Mouse (Mus musculus) midbrain, embryonic 13.5 days (tissue): ENCODE measurements around the gene Stard13. TPM values are rescaled to one million over a fixed set of nuclear protein-coding genes. Genes with fewer than 3 reads are reported as not detected.

ENCODE experiments used
- ATAC-seq: fragments of 200-750 bp; cut with Nextera tagmentation; 2 replicates; pipeline ENCODE4 v1.8.0; 2017; ENCODE audit warnings: mild to moderate bottlenecking, moderate TSS enrichment, moderate library complexity
- H3K27ac ChIP-seq: fragments of 300-500 bp; sonication (generic); 2 replicates; pipeline ENCODE4 v1.5.1; 2015; ENCODE audit warnings: inconsistent platforms, mild to moderate bottlenecking, moderate library complexity
- H3K27me3 ChIP-seq: fragments of 300-500 bp; sonication (generic); 2 replicates; pipeline ENCODE4 v1.6.1; 2015; ENCODE audit warnings: mild to moderate bottlenecking, inconsistent platforms
- H3K36me3 ChIP-seq: fragments of 300-500 bp; sonication (generic); 2 replicates; pipeline ENCODE4 v1.6.1; 2015; ENCODE audit warnings: mild to moderate bottlenecking, inconsistent platforms
- H3K4me1 ChIP-seq: fragments of 300-500 bp; sonication (generic); replicated peaks from 2 replicates; pipeline ENCODE4 v1.6.1; 2015; ENCODE audit warnings: inconsistent platforms
- H3K4me2 ChIP-seq: fragments of 300-500 bp; sonication (generic); replicated peaks from 2 replicates; pipeline ENCODE4 v1.6.1; 2015; ENCODE audit warnings: moderate library complexity, mild to moderate bottlenecking, inconsistent platforms
- H3K4me3 ChIP-seq: fragments of 300-500 bp; sonication (generic); replicated peaks from 2 replicates; pipeline ENCODE4 v1.5.1; 2015; ENCODE audit warnings: mild to moderate bottlenecking, inconsistent platforms
- H3K9ac ChIP-seq: fragments of 300-500 bp; sonication (generic); replicated peaks from 2 replicates; pipeline ENCODE4 v1.6.1; 2015; ENCODE audit warnings: mild to moderate bottlenecking, inconsistent platforms
- H3K9me3 ChIP-seq: fragments of 300-500 bp; sonication (generic); 2 replicates; pipeline ENCODE4 v1.6.1; 2016; ENCODE audit warnings: mild to moderate bottlenecking, inconsistent platforms
- WGBS: fragments of 180-500 bp; shearing (Covaris S2); methylation state at CpG from one replicate; pipeline ENCODE4 v1.1.7; 2015; 5-methylcytosine and 5-hydroxymethylcytosine counted together
- polyA plus RNA-seq: library from polyadenylated mRNA; unstranded; fragments of >200 nt; fragmentation: Nextera tagmentation; extraction: Ambion mirVana; gene quantifications from 2 replicates; pipeline ENCODE4 v1.2.1, GENCODE M21; 2015

Gene Stard13
- polyA plus RNA-seq, 1 experiment from 2014 or later = 3.9 TPM

DNA sequence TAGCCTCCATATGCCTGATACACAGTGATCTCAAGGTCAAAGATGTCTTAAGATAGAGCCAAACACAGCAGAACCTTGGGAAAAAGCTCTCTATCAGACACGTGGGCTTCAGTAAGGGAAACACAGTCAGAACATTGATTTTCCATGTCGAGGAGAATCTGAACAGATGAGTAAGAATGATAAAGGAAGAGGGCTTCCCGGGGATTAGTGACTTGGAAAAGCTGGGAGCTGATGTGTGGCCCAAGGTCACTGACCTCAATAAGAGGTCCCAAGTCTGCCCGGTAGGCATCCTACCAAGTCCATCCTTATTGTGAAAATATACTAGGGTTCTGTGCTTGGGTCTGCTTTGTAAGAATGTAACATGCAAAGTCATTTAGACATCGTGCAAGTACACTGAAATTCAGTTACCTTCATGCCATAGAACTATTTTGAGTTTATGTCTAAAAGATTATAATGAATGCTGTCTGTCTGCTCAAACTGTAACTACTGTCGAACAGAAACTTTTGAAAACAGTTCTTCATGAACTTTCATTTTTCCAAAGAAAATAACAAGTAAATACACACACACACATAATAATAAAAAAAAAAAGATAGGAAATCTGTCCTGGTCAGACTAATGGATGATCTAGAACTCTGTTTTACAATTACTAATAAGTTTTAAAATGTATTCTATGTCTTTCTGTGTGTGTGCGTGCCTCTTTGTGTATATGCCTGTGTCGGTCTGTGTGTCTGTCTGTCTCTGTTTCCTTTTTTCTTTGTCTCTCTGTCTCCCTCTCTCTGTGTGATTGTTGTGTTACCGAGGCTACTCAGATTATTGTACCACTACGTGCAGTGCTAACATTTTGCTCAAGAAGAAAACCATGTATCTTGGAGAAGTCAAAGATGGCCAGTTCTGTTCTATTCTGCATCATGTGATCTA, 128.3 kb downstream of the Stard13 start:
- no peak overlapping the region for H3K4me3 ChIP-seq
- H3K27ac ChIP-seq = no peak overlapping the region
- H3K4me2 ChIP-seq = no peak overlapping the region
- H3K4me1 ChIP-seq = peaks cover 9% of the 10 kb centered on the region; the same call in 1 of the 2 replicates
- ATAC-seq = no peak
- H3K9me3 ChIP-seq = no peaks in the 10 kb centered on the region
- H3K9ac ChIP-seq = no peak overlapping the region
- 77% methylated on average over 10 of the region's 10 CpGs for WGBS
- no peaks in the 10 kb centered on the region for H3K36me3 ChIP-seq
- no peaks in the 10 kb centered on the region for H3K27me3 ChIP-seq

DNA sequence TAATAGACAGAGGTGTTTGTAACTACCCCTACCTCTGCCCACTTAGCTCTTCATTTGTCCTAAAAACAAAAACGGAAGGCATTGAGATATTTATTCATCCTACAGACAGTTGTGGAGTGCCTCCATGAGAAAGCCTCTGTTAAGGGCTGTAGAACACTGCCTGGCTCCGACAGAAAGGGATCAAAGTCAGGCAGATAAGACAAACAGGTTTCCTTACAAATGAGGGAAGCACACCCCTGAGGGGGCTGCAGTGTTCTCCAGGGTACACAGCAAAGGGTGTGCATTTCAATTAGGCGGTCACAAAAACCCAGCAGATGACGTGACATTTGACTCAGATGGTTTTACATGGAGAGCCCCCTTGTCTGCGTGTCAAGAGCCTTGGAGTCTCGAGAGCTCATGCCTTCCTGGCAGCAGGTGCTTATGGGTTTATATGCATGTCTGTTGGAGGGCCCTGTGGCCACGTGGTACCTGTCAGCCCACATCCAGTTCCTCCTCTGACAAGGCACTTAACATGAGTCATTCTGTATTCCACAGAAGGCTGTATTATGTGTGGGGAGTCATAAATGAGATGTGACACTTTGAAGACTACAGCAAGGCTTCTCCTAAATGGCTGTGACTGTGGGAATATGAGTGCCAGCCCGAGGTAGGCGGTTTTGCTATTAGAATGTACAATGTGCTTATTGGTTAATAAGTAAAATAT, 129.1 kb downstream of the Stard13 start:
- no peaks in the 10 kb centered on the region for H3K36me3 ChIP-seq
- no peaks in the 10 kb centered on the region for H3K9me3 ChIP-seq
- WGBS = 61% methylated on average over 9 of the region's 9 CpGs
- H3K4me1 ChIP-seq = peaks cover 9% of the 10 kb centered on the region; the same call in 1 of the 2 replicates
- no peaks in the 10 kb centered on the region for H3K27me3 ChIP-seq
- H3K4me2 ChIP-seq = no peak overlapping the region
- no peak overlapping the region for H3K4me3 ChIP-seq
- ATAC-seq = peak; percentile 63
- 0 out of 2 replicates have a peak overlapping the region, but pooled peaks have one; percentile 11 for H3K27ac ChIP-seq
- no peak overlapping the region for H3K9ac ChIP-seq

- Histone ChIP-seq H3K4me2 (no peak overlapping the region), H3K9me3 (no peaks in the 10 kb centered on the region), H3K27me3 (no peaks in the 10 kb centered on the region), H3K27ac (no peak overlapping the region), H3K9ac (no peak overlapping the region), H3K36me3 (no peaks in the 10 kb centered on the region), H3K4me1 (peaks cover 9% of the 10 kb centered on the region; the same call in 1 of the 2 replicates), H3K4me3 (no peak overlapping the region)
- no peak for ATAC-seq
- WGBS = 88% methylated on average over 4 of the region's 4 CpGs
Observed at GRCm38 (mm10) chr5:151103284-151103683, 130.4 kb downstream of the Stard13 start.

DNA sequence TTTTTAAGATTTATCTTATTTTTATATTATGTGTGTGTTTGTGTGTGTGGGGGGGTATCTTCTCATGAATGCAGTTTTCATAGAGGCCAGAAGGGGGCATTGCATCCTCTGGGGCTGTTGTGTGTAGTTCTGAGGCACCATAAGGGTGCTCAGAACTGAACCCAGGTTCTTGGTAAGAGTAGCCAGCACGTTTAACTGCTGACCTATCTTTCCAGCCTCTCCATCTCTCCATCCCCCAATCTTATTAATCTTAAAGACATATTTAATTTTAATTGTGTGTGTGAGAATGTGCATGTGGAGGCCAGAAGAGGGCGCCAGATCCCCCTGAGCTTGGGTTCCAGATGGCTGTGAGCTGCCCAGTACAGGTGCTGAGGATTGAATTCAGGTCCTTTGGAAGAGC, 131.4 kb downstream of the Stard13 start:
- no peak overlapping the region for H3K4me3 ChIP-seq
- H3K9me3 ChIP-seq = no peaks in the 10 kb centered on the region
- 43% methylated on average over 2 of the region's 2 CpGs for WGBS
- H3K4me1 ChIP-seq = peaks cover 5% of the 10 kb centered on the region; the same call in 1 of the 2 replicates
- H3K36me3 ChIP-seq = no peaks in the 10 kb centered on the region
- no peak overlapping the region for H3K4me2 ChIP-seq
- no peak overlapping the region for H3K9ac ChIP-seq
- H3K27me3 ChIP-seq = no peaks in the 10 kb centered on the region
- H3K27ac ChIP-seq = no peak overlapping the region
- ATAC-seq = no peak

DNA sequence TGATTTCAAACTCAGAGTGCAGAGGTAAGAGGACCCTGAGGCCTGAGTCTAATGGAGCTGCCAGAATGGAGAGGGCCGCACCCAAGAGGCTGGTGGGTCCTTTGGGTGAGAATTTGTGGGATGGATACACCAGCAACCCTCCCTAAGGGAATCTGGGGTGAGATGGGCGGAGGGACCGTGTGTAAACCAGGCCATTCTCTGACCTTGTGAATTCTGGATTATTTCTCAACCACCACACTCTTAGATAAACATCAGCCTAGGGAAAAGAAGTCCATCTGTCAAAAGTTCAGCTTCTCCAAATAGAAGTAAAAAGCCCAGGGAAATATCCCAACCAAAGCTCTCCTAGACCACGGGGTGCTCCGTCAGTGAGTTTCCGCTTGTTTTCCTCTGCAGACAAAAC, 137.6 kb downstream of the Stard13 start:
- no peak overlapping the region for H3K9ac ChIP-seq
- no peak overlapping the region for H3K4me2 ChIP-seq
- H3K27me3 ChIP-seq = no peaks in the 10 kb centered on the region
- no peak overlapping the region for H3K4me3 ChIP-seq
- no peak overlapping the region for H3K27ac ChIP-seq
- no peaks in the 10 kb centered on the region for H3K4me1 ChIP-seq
- H3K36me3 ChIP-seq = no peaks in the 10 kb centered on the region
- 89% methylated on average over 6 of the region's 6 CpGs for WGBS
- no peaks in the 10 kb centered on the region for H3K9me3 ChIP-seq
- ATAC-seq = no peak

- no peak for ATAC-seq
- 69% methylated on average over 3 of the region's 3 CpGs for WGBS
- no peak overlapping the region for H3K4me3 ChIP-seq
Observed at GRCm38 (mm10) chr5:151092886-151093665, 140.6 kb downstream of the Stard13 start.

GRCm38 (mm10) chr5:151090996-151091395, 142.6 kb downstream of the Stard13 start:
- no peaks in the 10 kb centered on the region for H3K9me3 ChIP-seq
- H3K4me1 ChIP-seq = peaks cover 8% of the 10 kb centered on the region; the same call in 1 of the 2 replicates
- H3K4me3 ChIP-seq = no peak overlapping the region
- no peak overlapping the region for H3K4me2 ChIP-seq
- 96% methylated on average over 6 of the region's 6 CpGs for WGBS
- H3K27me3 ChIP-seq = no peaks in the 10 kb centered on the region
- no peak overlapping the region for H3K27ac ChIP-seq
- no peaks in the 10 kb centered on the region for H3K36me3 ChIP-seq
- ATAC-seq = no peak
- no peak overlapping the region for H3K9ac ChIP-seq

More at GRCm38 (mm10) chr5:151092886-151093665, 140.6 kb downstream of the Stard13 start:
- no peaks in the 10 kb centered on the region for H3K27me3 ChIP-seq
- H3K4me1 ChIP-seq = 0 out of 2 replicates have a peak, but pooled peaks cover under 1% of the 10 kb centered on the region
- H3K27ac ChIP-seq = no peak overlapping the region
- no peaks in the 10 kb centered on the region for H3K9me3 ChIP-seq
- no peak overlapping the region for H3K4me2 ChIP-seq
- H3K9ac ChIP-seq = no peak overlapping the region
- no peaks in the 10 kb centered on the region for H3K36me3 ChIP-seq

- Histone ChIP-seq H3K27ac (no peak overlapping the region), H3K27me3 (no peaks in the 10 kb centered on the region), H3K9ac (no peak overlapping the region), H3K36me3 (no peaks in the 10 kb centered on the region), H3K4me1 (peaks cover 8% of the 10 kb centered on the region; the same call in 1 of the 2 replicates), H3K4me3 (no peak overlapping the region), H3K4me2 (no peak overlapping the region), H3K9me3 (no peaks in the 10 kb centered on the region)
- 63% methylated on average over 6 of the region's 6 CpGs for WGBS
- no peak for ATAC-seq
Observed at GRCm38 (mm10) chr5:151089201-151089600, 144.4 kb downstream of the Stard13 start.

- Histone ChIP-seq H3K36me3 (no peaks in the 10 kb centered on the region), H3K4me1 (peaks cover 8% of the 10 kb centered on the region; the same call in 1 of the 2 replicates), H3K9ac (no peak overlapping the region), H3K4me2 (no peak overlapping the region), H3K27ac (no peak overlapping the region), H3K27me3 (no peaks in the 10 kb centered on the region), H3K4me3 (no peak overlapping the region), H3K9me3 (no peaks in the 10 kb centered on the region)
- 82% methylated on average over 9 of the region's 9 CpGs for WGBS
- no peak for ATAC-seq
Observed at GRCm38 (mm10) chr5:151086425-151087202, 147.0 kb downstream of the Stard13 start.

DNA sequence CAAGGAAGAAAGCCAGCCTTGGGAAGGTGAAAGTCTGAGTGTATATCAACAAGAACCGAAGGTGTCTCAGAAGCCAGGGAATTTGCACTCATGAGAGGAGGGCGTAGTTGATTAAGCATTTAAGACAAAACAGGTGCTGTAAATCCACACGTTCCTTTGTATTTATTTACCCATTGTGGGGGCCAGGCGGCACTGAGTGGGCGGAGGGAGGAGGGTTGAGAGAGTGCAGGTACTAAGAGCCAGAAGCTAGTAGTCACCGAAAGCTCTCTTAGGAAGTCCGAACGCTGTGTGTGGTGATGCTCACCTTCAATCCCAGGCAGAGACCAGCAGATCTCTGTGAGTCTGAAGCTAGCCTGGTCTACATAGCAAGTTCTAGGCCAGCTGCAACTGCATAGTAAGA, 147.9 kb downstream of the Stard13 start:
- ATAC-seq = no peak
- Histone ChIP-seq H3K36me3 (no peaks in the 10 kb centered on the region), H3K27ac (no peak overlapping the region), H3K4me1 (peaks cover 8% of the 10 kb centered on the region; the same call in 1 of the 2 replicates), H3K9me3 (no peaks in the 10 kb centered on the region), H3K27me3 (no peaks in the 10 kb centered on the region), H3K9ac (no peak overlapping the region), H3K4me3 (no peak overlapping the region), H3K4me2 (no peak overlapping the region)
- WGBS = 86% methylated on average over 8 of the region's 8 CpGs

GRCm38 (mm10) chr5:151080276-151080675, 153.4 kb downstream of the Stard13 start:
- 84% methylated on average over 4 of the region's 4 CpGs for WGBS
- no peak overlapping the region for H3K4me2 ChIP-seq
- ATAC-seq = no peak

More at GRCm38 (mm10) chr5:151080276-151080675, 153.4 kb downstream of the Stard13 start:
- Histone ChIP-seq H3K27ac (no peak overlapping the region), H3K4me3 (no peak overlapping the region), H3K9me3 (no peaks in the 10 kb centered on the region), H3K4me1 (no peaks in the 10 kb centered on the region), H3K36me3 (no peaks in the 10 kb centered on the region), H3K9ac (no peak overlapping the region), H3K27me3 (no peaks in the 10 kb centered on the region)
